Mouse (Mus musculus): ENCODE data around the gene Ccer2. TPM values are rescaled to one million over a fixed set of nuclear protein-coding genes. Genes with fewer than 3 reads are reported as not detected.
A peak's percentile ranks its signal among the peaks of the same experiment; 100 is the strongest.

Ccer2 gene
- polyA plus RNA-seq, 2 experiments = 0.24 TPM; not detected in 1

DNA sequence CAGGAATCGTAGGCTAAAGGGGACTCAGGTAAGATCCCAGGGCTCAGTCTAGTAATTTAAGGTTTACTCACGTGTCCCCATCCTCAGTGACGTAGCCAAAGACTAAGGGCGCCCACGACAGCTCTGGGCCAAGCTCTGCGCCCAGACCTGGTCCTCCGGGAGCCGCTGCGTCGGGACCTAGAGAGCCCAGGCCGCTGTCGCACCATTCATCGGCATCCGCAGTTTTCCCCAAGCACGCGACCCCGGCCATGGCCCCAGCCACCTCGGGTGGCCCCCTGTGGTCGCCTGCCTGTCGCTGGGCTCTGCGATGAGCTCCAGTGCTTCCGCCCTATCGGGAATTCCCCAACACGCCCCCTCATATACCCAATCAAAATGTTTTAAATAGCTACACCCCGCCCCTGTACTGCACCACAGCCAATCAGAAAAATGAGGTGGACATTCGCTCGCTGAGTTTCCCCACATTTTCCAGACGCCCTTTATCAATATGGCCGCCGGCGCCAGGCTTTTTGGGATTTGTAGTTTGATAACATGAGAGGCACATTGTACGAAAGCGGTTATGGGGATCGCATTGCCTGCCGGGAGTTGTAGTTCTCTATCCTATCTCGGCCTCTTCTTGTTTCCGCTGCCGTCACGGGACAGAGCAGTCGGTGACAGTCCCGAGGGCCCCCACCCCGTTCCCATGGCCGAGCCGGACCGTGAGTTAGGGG is 10.4 kb downstream of the Ccer2 start, which contains the start of gene Sirt2:
Gene Sirt2 (plus strand): TSS at position 563 of the 707 bp plus-strand sequence.
- no peak within 1 kb of the TSS for H3K27ac ChIP-seq (replicated peaks; ENCODE audit: low read depth, low read length)
- peak within 1 kb of the TSS; percentile 74 for H3K4me2 ChIP-seq (replicated peaks; ENCODE audit: low read depth, low read length, severe bottlenecking)
- peaks cover 14% of the 10 kb centered on the region for H3K4me1 ChIP-seq (ENCODE audit: control insufficient read depth, insufficient read depth, low read length)
- H3K9ac ChIP-seq (ENCODE audit: low read depth, low read length, severe bottlenecking) = peak within 1 kb of the TSS; percentile 72
- WGBS = under 1% methylated on average over 44 of the region's 45 CpGs
- H3K27me3 ChIP-seq (ENCODE audit: control insufficient read depth, insufficient read depth, low read length) = no peaks in the 10 kb centered on the region
- H3K4me3 ChIP-seq (replicated peaks; ENCODE audit: low read length) = peak within 1 kb of the TSS; percentile 72
- peak; percentile 99 for ATAC-seq (ENCODE audit: low FRiP score, low read depth)
- no peaks in the 10 kb centered on the region for H3K9me3 ChIP-seq (ENCODE audit: control insufficient read depth, low read length)
- H3K36me3 ChIP-seq (ENCODE audit: control insufficient read depth, insufficient read depth, low read length) = peaks cover 17% of the 10 kb centered on the region
- TF ChIP-seq POLR2A (IDR thresholded peaks at IDR 0.05; ENCODE audit: borderline replicate concordance, extremely low read depth, insufficient read depth, insufficient read length) = 0 out of 2 replicates have a peak, but pooled peaks have one; percentile 15
- DNase-seq (ENCODE audit: low spot score) = peak; percentile 100

GRCm38 (mm10) chr7:28766910-28767309 is 10.9 kb downstream of the Ccer2 start:
- no peaks in the 10 kb centered on the region for H3K9me3 ChIP-seq (ENCODE audit: control insufficient read depth, low read length)
- no peak; the same call in 1 of the 2 replicates for ATAC-seq (ENCODE audit: low FRiP score, low read depth)
- 5% methylated on average over 14 of the region's 14 CpGs for WGBS
- peak overlapping the region; percentile 72 for H3K4me3 ChIP-seq (replicated peaks; ENCODE audit: low read length)
- no peak overlapping the region for H3K27ac ChIP-seq (replicated peaks; ENCODE audit: low read depth, low read length)
- no peaks in the 10 kb centered on the region for H3K27me3 ChIP-seq (ENCODE audit: control insufficient read depth, insufficient read depth, low read length)
- H3K4me2 ChIP-seq (replicated peaks; ENCODE audit: low read depth, low read length, severe bottlenecking) = peak overlapping the region; percentile 61
- no peak for TF ChIP-seq POLR2A (IDR thresholded peaks at IDR 0.05; ENCODE audit: borderline replicate concordance, extremely low read depth, insufficient read depth, insufficient read length)
- no peak for DNase-seq (ENCODE audit: low spot score)
- peaks cover 14% of the 10 kb centered on the region for H3K4me1 ChIP-seq (ENCODE audit: control insufficient read depth, insufficient read depth, low read length)
- H3K9ac ChIP-seq (ENCODE audit: low read depth, low read length, severe bottlenecking) = peak overlapping the region; percentile 72
- H3K36me3 ChIP-seq (ENCODE audit: control insufficient read depth, insufficient read depth, low read length) = peaks cover 11% of the 10 kb centered on the region; the same call in 1 of the 2 replicates

DNA sequence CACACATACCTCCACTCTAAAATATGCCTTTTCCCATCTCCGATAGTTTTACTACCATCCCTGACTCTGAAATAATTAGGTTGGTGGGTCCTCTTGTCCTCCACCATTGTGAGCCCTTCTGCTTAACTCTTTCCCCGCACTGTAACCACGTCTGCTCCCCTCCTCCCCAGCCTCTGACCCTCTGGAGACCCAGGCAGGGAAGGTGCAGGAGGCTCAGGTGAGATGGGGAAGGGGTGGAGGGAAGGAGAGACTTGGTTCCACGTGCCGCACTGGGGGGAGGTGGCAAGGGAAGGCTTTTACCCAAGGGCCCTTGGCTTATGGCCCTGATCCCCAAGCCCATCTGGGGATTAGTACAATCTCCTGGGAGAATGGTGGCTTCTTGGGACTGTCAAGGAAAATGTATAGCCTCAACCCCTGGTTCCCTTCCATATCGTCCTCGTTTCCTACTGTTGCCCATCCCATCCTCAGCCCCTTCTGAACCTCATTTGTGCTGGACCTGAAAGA is 11.5 kb downstream of the Ccer2 start, which contains the start of gene Nfkbib:
Gene Nfkbib (minus strand): TSS at position 51 of the 504 bp plus-strand sequence.
- TF ChIP-seq POLR2A (IDR thresholded peaks at IDR 0.05; ENCODE audit: borderline replicate concordance, extremely low read depth, insufficient read depth, insufficient read length) = no peak
- H3K4me1 ChIP-seq (ENCODE audit: control insufficient read depth, insufficient read depth, low read length) = peaks cover 14% of the 10 kb centered on the region
- peak within 1 kb of the TSS; percentile 72 for H3K4me3 ChIP-seq (replicated peaks; ENCODE audit: low read length)
- no peaks in the 10 kb centered on the region for H3K9me3 ChIP-seq (ENCODE audit: control insufficient read depth, low read length)
- H3K27ac ChIP-seq (replicated peaks; ENCODE audit: low read depth, low read length) = no peak within 1 kb of the TSS
- peak within 1 kb of the TSS; percentile 74 for H3K4me2 ChIP-seq (replicated peaks; ENCODE audit: low read depth, low read length, severe bottlenecking)
- peak within 1 kb of the TSS; percentile 72 for H3K9ac ChIP-seq (ENCODE audit: low read depth, low read length, severe bottlenecking)
- H3K27me3 ChIP-seq (ENCODE audit: control insufficient read depth, insufficient read depth, low read length) = no peaks in the 10 kb centered on the region
- H3K36me3 ChIP-seq (ENCODE audit: control insufficient read depth, insufficient read depth, low read length) = peaks cover 11% of the 10 kb centered on the region; the same call in 1 of the 2 replicates
- ATAC-seq (ENCODE audit: low FRiP score, low read depth) (no peak), DNase-seq (ENCODE audit: low spot score) (no peak)
- WGBS = 55% methylated on average over 7 of the region's 7 CpGs

DNA sequence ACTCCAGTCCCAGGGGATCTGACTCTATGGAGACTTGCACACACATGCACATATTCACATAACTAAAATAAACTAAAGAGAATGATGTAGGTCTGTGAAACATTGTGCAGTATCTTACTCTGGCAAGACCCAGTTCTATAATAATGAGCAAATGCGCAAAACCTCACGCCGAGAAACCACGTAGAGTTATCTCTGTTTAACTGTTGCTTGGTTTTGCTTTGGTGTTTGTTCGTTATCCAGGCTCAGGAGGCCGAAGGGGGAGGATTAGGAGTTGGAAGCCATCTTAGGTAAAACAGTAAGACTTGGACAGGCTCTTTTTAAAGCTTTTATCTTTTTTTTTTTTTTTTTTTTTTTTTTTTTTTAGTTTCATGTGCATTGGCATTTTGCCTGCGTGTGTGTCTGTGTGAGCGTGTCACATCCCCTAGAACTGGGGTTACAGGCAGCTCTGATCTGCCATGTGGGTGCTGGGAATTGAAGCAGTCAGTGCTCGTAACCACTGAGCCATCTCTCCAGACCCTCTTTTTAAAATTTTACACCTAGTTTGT is 13.5 kb downstream of the Ccer2 start:
- WGBS = 91% methylated on average over 9 of the region's 9 CpGs

DNA sequence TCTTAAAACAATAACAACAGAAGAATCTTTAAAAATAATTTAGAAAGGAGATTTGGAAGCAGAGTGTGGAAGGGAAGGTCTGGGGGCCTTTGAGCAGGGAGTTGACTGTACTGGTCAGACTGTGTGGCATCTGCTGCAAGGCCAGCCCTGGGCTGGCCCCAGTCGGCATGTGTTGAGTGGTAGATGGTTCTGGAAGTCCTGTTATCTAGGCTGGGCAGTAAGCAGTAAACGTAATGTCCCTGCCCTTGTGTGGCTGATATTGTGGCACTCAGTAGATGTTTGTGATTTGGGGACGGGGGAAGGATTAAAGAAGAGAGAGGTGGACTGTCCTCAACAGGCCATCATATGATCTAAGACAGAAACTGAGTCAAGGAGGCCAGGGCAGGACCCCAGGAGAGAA is 14.3 kb downstream of the Ccer2 start:
- no peak overlapping the region for H3K4me2 ChIP-seq (replicated peaks; ENCODE audit: low read depth, low read length, severe bottlenecking)
- no peaks in the 10 kb centered on the region for H3K27me3 ChIP-seq (ENCODE audit: control insufficient read depth, insufficient read depth, low read length)
- no peak for TF ChIP-seq POLR2A (IDR thresholded peaks at IDR 0.05; ENCODE audit: borderline replicate concordance, extremely low read depth, insufficient read depth, insufficient read length)
- no peak for ATAC-seq (ENCODE audit: low FRiP score, low read depth)
- no peak overlapping the region for H3K27ac ChIP-seq (replicated peaks; ENCODE audit: low read depth, low read length)
- peaks cover 14% of the 10 kb centered on the region for H3K4me1 ChIP-seq (ENCODE audit: control insufficient read depth, insufficient read depth, low read length)
- H3K4me3 ChIP-seq (replicated peaks; ENCODE audit: low read length) = no peak overlapping the region
- 83% methylated on average over 3 of the region's 3 CpGs for WGBS
- no peak overlapping the region for H3K9ac ChIP-seq (ENCODE audit: low read depth, low read length, severe bottlenecking)
- no peaks in the 10 kb centered on the region for H3K9me3 ChIP-seq (ENCODE audit: control insufficient read depth, low read length)
- H3K36me3 ChIP-seq (ENCODE audit: control insufficient read depth, insufficient read depth, low read length) = peaks cover 24% of the 10 kb centered on the region
- DNase-seq (ENCODE audit: low spot score) = no peak

More for the DNA sequence above, 13.5 kb downstream of the Ccer2 start:
- Histone ChIP-seq H3K9me3 (ENCODE audit: control insufficient read depth, low read length) (no peaks in the 10 kb centered on the region), H3K36me3 (ENCODE audit: control insufficient read depth, insufficient read depth, low read length) (peaks cover 20% of the 10 kb centered on the region), H3K4me1 (ENCODE audit: control insufficient read depth, insufficient read depth, low read length) (peaks cover 14% of the 10 kb centered on the region), H3K4me2 (replicated peaks; ENCODE audit: low read depth, low read length, severe bottlenecking) (no peak overlapping the region), H3K4me3 (replicated peaks; ENCODE audit: low read length) (no peak overlapping the region), H3K9ac (ENCODE audit: low read depth, low read length, severe bottlenecking) (no peak overlapping the region), H3K27ac (replicated peaks; ENCODE audit: low read depth, low read length) (no peak overlapping the region), H3K27me3 (ENCODE audit: control insufficient read depth, insufficient read depth, low read length) (no peaks in the 10 kb centered on the region)
- ATAC-seq (ENCODE audit: low FRiP score, low read depth) (no peak), DNase-seq (ENCODE audit: low spot score) (no peak)
- no peak for TF ChIP-seq POLR2A (IDR thresholded peaks at IDR 0.05; ENCODE audit: borderline replicate concordance, extremely low read depth, insufficient read depth, insufficient read length)
